Mouse (Mus musculus) spleen, adult 2 months (tissue): ENCODE data around the gene Ifit3b.

Experiments used
- CTCF ChIP-seq: fragments of 200-500 bp; IDR thresholded peaks from 2 replicates; pipeline ENCODE4 v1.5.1; 2011; ENCODE audit warnings: mild to moderate bottlenecking, inconsistent platforms; ENCODE audit not compliant: insufficient read depth, insufficient read length, insufficient replicate concordance; ENCODE audit errors: extremely low read depth
- POLR2A ChIP-seq: fragments of 200-500 bp; IDR thresholded peaks from 2 replicates; pipeline ENCODE4 v1.6.1; 2011; ENCODE audit warnings: low read depth, low read length, inconsistent platforms

DNA sequence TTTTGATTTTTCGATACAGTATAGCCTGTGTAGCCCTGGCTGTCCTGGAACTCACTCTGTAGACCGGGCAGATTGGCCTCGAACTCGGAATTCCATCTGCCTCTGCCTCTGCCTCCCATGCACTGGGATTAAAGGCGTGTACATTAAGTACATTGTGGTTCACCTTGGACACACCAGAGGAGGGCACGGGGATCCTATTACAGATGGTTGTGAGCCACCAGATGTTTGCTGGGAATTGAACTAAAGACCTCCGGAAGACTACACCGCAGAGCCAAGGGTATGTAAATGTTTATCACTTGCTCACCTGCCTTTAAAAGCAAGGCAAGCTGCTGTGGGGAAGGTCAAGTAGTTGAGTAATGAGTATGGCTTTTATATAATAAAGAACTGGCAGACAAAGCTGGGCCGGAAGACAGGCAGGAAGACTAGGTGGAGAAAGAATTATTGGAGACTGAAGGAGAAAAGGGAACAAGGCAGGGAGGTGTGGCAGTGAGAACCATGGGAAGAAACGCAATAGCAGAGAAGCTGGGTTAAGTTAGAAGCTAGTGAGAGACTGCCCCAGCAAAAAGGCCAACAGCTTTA, 47.5 kb downstream of the Ifit3b start:
- TF ChIP-seq CTCF (no peak), POLR2A (no peak)
